Mouse (Mus musculus): ENCODE measurements around the gene Kank1.

Kank1 gene

DNA sequence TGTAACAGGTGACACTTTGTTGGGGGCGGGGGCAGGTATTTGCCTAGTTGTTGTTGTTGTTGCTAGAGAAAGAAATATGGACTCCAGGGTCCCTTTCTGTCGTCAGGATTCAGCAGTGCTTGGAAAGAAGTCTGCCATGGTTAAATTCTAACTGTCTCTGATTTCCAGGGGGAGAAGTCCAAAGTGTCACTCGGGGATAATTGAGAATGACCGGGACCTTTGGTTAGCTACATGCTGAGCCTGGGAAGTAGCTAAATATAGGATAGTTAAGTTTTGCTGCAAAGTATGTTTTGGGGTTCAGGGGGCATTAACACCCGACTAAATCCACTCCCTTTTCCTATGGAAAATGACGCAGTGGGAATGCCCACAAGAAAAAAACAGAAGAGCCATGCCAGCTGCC is 169.2 kb downstream of the Kank1 start:
- no peak for DNase-seq (ENCODE audit: low spot score in 2 of 2)

- DNase-seq (ENCODE audit: low spot score in 2 of 2): peak; percentile 13
Measured at GRCm38 (mm10) chr19:25406481-25407184, 169.9 kb downstream of the Kank1 start.

GRCm38 (mm10) chr19:25407185-25407886 is 170.6 kb downstream of the Kank1 start:
- no peak for DNase-seq (ENCODE audit: low spot score in 2 of 2)

GRCm38 (mm10) chr19:25407887-25408236 is 171.1 kb downstream of the Kank1 start:
- DNase-seq (ENCODE audit: low spot score in 2 of 2): no peak

DNA sequence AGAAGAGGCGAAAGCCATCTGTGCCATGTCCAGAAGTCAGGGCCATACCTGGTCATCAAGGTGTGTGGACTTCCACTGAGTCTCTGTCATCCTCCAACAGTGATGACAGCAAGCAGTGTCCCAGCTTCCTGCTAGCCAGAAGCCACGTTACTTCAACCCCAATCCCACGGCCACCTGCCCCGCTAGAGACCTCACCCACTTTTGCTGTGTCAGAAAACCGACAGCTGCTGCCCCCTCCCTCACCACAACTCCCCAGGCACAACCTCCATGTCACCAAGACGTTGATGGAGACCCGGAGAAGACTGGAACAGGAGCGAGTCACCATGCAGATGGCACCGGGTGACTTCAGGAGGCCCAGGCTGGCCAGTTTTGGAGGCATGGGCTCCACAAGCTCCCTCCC is 172.5 kb downstream of the Kank1 start:
- no peak for DNase-seq (ENCODE audit: low spot score in 2 of 2)

GRCm38 (mm10) chr19:25411353-25411752 is 174.6 kb downstream of the Kank1 start:
- DNase-seq (ENCODE audit: low spot score in 2 of 2): no peak

DNA sequence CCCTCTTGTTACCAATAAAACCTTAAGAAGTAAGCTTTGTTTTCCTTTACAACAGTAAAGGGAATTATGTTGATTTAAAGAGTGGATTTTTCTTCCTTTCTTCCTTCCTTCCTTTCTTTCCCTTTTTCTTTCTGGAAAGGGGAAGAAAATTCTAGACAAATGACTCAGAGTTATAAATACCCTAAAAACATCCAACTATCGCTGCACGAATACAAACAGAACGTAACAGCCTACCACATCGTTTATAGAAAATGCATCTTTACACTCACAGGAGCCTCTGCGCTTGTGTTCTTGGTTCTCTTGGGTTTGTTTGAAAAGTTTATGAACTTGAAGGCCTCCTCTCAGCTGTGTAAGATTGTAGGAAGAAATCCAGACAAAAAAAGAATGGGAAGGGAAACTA is 178.7 kb downstream of the Kank1 start:
- no peak for DNase-seq (ENCODE audit: low spot score in 2 of 2)

DNA sequence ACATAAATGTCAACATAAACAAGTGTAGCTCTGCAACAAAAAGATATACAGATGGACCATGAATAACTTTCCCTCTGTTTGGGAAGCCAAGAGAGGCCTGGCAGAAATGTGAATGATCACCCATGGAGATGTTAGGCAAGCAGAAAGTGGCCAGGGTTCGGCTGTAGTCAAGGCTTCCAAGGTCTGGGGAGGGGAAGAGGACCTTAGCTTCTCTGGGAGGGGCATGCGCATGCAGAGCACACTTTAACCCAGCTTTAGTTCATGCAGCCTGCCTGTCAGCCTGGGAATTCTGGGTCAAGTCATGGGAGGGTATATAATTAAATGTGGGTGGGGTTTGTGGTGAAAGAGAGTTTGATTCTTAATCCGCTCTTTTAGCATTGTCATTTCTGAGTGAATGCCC is 180.9 kb downstream of the Kank1 start:
- no peak for DNase-seq (ENCODE audit: low spot score in 2 of 2)

DNA sequence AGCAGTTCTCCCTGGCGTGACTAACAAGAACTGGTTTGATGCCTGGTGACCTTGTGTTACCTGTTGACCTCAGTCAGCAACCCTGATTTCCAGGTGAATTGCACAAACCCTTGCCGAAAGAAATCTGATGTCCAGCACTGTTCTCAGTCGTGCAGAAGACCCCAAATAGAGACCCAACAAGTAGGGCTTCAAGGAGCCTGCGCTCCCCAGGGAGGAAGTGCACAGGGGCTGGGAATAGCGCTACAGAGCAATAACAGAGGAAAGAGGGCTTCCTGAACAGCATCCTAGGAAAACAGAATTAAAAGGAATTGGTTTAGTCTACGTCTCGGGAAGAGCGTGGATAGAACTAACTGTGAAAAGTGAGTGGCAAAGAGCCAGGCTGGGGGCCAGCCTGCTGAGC is 183.2 kb downstream of the Kank1 start:
- no peak for DNase-seq (ENCODE audit: low spot score in 2 of 2)

- DNase-seq (ENCODE audit: low spot score in 2 of 2): no peak
Measured at GRCm38 (mm10) chr19:25422096-25422495, 185.3 kb downstream of the Kank1 start.

DNA sequence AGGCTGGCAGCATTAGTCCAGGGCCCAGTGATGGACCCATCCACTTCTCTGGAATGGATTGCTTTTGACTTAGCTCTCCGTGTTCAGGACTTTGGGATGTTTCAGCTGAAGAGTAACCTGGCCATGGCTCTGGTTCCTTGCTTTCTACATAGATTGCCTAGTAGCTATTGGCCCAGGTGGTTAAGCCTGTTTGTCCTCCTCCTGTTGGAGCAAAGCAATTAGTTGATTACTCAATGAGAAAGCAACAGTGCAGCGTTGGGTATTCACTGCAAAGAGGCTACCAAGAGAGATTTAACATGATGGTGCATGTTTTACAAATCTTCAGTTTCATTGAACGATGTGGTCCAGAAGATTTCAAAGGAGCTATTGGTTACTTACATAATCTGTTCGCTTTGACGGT is 186.6 kb downstream of the Kank1 start:
- DNase-seq (ENCODE audit: low spot score in 2 of 2): no peak

GRCm38 (mm10) chr19:25426431-25426830 is 189.7 kb downstream of the Kank1 start:
- DNase-seq (ENCODE audit: low spot score in 2 of 2): no peak

GRCm38 (mm10) chr19:25427886-25428285 is 191.1 kb downstream of the Kank1 start:
- no peak for DNase-seq (ENCODE audit: low spot score in 2 of 2)

DNA sequence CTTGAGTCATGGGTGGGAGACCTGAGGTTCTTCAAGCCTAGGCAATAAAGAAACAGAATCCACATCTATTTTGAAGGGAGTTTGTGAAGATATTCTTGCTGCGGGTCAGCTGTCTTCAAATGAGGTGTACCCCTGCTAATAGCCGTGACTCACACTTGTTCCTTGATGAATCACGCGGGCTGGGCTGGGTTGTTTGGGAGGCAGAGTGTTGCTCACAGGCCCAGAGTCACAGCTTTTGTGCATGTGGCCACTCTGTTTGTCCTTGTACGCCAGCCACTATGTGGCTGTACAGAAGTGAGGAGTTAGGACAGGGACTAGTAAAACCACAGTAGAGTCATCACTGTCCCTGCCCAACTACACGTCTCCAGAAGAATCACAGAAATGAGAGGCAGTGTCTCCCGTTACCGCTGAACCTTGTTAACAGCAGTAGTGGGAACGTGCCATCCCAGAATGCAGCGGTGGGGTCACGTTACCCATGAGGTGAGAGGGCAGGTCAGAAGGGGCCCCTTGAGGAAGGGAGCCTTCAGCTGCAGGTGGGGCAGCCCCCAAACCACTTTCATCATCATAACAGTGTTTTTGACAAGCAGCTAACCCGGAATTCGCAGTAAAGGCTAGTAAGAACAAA is 191.7 kb downstream of the Kank1 start:
- no peak for DNase-seq (ENCODE audit: low spot score in 2 of 2)

- no peak for DNase-seq (ENCODE audit: low spot score in 2 of 2)
Measured at GRCm38 (mm10) chr19:25431431-25431830, 194.7 kb downstream of the Kank1 start.

DNA sequence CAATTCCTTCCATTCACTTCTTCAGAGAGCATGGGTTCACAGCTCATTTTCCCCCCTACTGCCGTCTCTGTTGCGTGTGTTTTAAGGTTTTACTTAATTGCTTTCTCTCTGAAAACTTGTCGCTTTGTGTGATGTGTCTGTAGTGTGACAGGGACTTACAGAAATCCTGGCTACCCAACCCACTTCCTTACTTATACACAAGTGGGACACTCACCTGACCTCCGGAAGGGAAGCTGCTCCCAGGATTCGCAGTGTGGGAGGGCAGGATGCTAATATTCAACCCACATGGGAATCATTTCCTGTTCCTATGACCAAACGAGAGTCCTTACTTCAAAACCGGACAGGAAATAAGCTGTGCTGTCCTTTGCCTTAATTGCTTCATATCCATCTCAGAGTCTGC is 195.1 kb downstream of the Kank1 start:
- DNase-seq (ENCODE audit: low spot score in 2 of 2): no peak

DNA sequence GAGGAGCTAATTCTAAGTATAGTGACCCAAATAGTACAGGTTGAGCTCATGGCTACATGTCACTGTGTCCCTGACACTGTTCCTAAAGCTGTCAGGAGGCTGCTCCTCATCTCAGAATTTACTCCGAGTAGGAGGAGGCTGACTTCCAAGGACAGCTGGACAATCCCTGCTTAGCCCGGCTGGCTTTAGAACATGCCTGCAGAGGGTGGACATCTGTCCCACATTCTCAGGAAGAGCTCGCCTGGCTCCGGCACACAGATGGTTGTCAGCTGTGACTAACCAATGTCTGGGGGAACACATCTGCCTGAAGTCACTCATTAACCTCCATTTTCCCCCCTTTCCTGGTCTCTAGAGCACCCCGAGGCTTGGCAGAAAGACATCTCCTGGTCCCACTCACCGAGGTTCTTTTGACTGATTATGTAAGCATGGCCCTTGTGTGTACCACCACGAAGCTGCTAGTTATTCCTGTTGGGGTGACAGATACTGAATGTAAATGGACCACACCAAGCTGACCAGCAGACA is 196.5 kb downstream of the Kank1 start:
- DNase-seq (ENCODE audit: low spot score in 2 of 2): no peak

GRCm38 (mm10) chr19:25434345-25434744 is 197.6 kb downstream of the Kank1 start:
- no peak for DNase-seq (ENCODE audit: low spot score in 2 of 2)

DNA sequence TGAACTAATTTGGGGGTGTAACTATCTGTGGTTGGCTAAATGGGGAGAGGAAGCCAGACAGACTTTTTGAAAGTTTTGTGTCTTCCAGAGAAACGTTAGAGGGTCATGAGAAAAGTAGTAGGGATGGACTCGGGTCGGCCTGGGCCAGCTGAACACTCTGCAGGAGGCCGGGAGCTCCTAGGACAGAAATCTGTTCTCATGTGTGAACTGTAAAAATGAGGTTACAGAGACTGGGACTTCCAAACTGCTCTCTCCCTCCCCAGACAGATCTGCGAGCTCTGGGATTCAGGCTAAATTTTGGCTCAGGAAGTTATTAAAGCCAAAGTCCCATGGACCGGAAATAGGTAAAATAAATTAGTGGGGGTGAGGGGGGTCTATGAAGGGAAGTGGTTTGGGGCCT is 198.0 kb downstream of the Kank1 start:
- DNase-seq (ENCODE audit: low spot score in 2 of 2): no peak

GRCm38 (mm10) chr19:25435412-25435811 is 198.6 kb downstream of the Kank1 start:
- DNase-seq (ENCODE audit: low spot score in 2 of 2): no peak

GRCm38 (mm10) chr19:25436175-25436574 is 199.4 kb downstream of the Kank1 start:
- DNase-seq (ENCODE audit: low spot score in 2 of 2): no peak

DNA sequence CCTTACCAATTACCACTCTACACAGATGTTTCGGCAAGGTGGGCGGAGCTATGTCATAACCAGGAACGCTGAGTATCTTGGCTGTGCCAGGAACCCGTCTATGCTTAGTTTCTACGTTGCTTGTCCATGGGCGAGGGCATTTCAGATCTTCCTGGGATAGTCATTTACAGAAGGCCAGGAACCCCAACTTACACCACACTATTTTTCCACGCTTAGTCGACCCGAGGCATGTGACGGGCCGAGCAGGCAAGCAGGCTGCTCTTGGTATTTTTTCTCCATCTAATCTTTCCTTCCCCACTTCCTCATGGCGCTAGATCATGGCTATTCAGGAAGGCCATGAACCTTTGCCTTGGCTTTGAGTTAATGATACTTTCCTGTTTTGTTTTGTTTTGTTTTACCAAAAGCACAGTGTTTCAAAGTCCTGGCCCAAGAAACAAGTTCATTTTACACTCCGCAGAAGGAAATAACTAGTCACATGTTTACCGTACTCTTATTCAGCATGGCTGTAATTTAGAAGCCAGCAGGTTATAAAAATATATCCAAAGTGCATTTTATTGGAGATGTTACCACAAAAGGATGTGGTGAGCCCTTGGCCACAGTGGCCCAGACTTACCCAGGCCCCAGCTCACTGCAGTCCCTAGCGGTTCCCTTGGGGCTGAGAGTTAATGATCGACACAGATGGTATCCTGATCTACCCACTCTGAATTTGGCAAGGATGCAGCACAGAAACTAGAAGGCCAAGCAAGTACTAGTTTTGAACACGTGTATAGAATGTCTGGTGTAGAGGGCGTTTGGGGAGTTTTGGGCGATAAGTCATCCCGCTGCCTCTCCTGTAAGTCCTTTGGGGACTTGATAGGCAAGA is 200.2 kb downstream of the Kank1 start:
- no peak for DNase-seq (ENCODE audit: low spot score in 2 of 2)
